Mouse (Mus musculus): ENCODE measurements around the gene Gm9611. TPM values are rescaled to one million over a fixed set of nuclear protein-coding genes. Genes with fewer than 3 reads are reported as not detected.
"Not testable (repeated sequence)": the region's sequence is repeated elsewhere in the genome, so short reads cannot be mapped to it uniquely, and the experiment has no call there.

Gene Gm9611
- total RNA-seq (2021): not detected
- long read RNA-seq, experiment 1: 0 reads
- long read RNA-seq, experiment 2: 0 reads

GRCm38 (mm10) chr14:42297258-42297657 lies at the start of gene Gm9611:
TSS of gene Gm9611 (minus strand) at chr14:42297358.
- DNase-seq; intact Hi-C loops (cut with DNase I): not testable (repeated sequence)

GRCm38 (mm10) chr14:42309910-42310309 lies 12.8 kb upstream of the Gm9611 start, which contains the start of gene Gm7995:
TSS of gene Gm7995 (plus strand) at chr14:42310210.
- intact Hi-C loops (cut with DNase I); DNase-seq: not testable (repeated sequence)

DNA sequence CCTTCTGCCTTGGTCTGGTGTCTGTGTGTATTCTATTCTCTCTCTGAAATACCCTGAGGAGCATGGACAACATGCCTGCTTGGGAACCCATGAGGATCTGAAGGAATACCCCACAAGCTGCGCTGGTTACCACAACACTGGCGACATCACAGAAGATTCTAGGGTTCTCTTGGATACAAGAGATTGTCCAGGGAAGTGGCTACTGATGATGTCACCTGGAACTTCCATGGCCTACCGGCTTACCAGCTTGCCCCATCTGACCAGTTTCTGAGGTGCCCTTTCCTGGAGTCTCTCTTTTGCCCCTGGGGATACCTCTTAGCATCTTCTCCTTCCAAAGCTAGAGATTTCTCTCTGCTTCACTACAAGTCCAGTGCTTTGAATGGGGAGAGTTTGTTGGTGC lies 37.2 kb downstream of the Gm9611 start, which contains the start of gene Gm17026:
TSS of gene Gm17026 (minus strand) at position 101 of the 400 bp plus-strand sequence.
- intact Hi-C loops (cut with DNase I): not testable (repeated sequence)

More for the DNA sequence above, 37.2 kb downstream of the Gm9611 start, which contains the start of gene Gm17026:
- DNase-seq: not testable (repeated sequence)

Small RNA genes within 50 kb of the gene (microRNA-seq; reads per million reads assigned to microRNA genes)
- gene Gm25208: 0 reads per million in 2 experiments
- gene Gm25892: 0 reads per million in 2 experiments

Other genes starting within 250 kb of the Gm9611 start
- not detected for gene Gm7951, start 180.0 kb downstream of the Gm9611 start, total RNA-seq (2021)
- gene Gm17027, start 134.7 kb downstream of the Gm9611 start, total RNA-seq (2021): not detected
- gene Gm3573, start 106.6 kb downstream of the Gm9611 start, total RNA-seq (2021): not detected
- not detected for gene Gm17026, start 37.3 kb downstream of the Gm9611 start, total RNA-seq (2021)
- gene Gm7995, start 12.9 kb upstream of the Gm9611 start, total RNA-seq (2021): not detected
- not detected for gene Gm8005, start 142.3 kb upstream of the Gm9611 start, total RNA-seq (2021)
- not detected for gene Gm8011, start 166.5 kb upstream of the Gm9611 start, total RNA-seq (2021)
- not detected for gene Gm8020, start 205.0 kb upstream of the Gm9611 start, total RNA-seq (2021)
- not detected for gene Gm8024, start 226.9 kb upstream of the Gm9611 start, total RNA-seq (2021)